Mouse (Mus musculus) kidney, postnatal 0 days (tissue): Measurements from ENCODE around the gene Celsr1. TPM values are rescaled to one million over a fixed set of nuclear protein-coding genes. Genes with fewer than 3 reads are reported as not detected.
A peak's percentile ranks its signal among the peaks of the same experiment; 100 is the strongest.

Experiments used
- ATAC-seq: fragments of 200-750 bp; cut with Nextera tagmentation; replicated peaks from 2 replicates; pipeline ENCODE4 v1.8.0; 2017; ENCODE audit warnings: low read depth, moderate number of reproducible peaks, moderate TSS enrichment, moderate library complexity; ENCODE audit not compliant: low FRiP score
- DNase-seq: peaks from one replicate; pipeline ENCODE4 v3.0.0-alpha.2; 2016; ENCODE audit warnings: low spot score
- H3K27ac ChIP-seq: fragments of 300-500 bp; sonication (generic); 2 replicates; pipeline ENCODE4 v1.5.1; 2014; ENCODE audit warnings: mild to moderate bottlenecking
- H3K27me3 ChIP-seq: fragments of 300-500 bp; sonication (generic); 2 replicates; pipeline ENCODE4 v1.6.1; 2014; ENCODE audit warnings: low read length, mixed read lengths; ENCODE audit not compliant: insufficient read depth
- H3K36me3 ChIP-seq: fragments of 300-500 bp; sonication (generic); 2 replicates; pipeline ENCODE4 v1.6.1; 2014; ENCODE audit warnings: low read length, mixed read lengths; ENCODE audit not compliant: insufficient read depth
- H3K4me1 ChIP-seq: fragments of 300-500 bp; sonication (generic); replicated peaks from 2 replicates; pipeline ENCODE4 v1.6.1; 2014; ENCODE audit warnings: antibody characterized with exemption, low read length, mixed read lengths; ENCODE audit not compliant: insufficient read depth
- H3K4me2 ChIP-seq: fragments of 300-500 bp; sonication (generic); 2 replicates; pipeline ENCODE4 v1.6.1; 2014; ENCODE audit warnings: mild to moderate bottlenecking, low read length, moderate library complexity, mixed read lengths
- H3K4me3 ChIP-seq: fragments of 300-500 bp; sonication (generic); replicated peaks from 2 replicates; pipeline ENCODE4 v1.5.1; 2014; ENCODE audit warnings: low read depth, low read length
- H3K9ac ChIP-seq: fragments of 300-500 bp; sonication (generic); 2 replicates; pipeline ENCODE4 v1.6.1; 2014; ENCODE audit warnings: low read depth, low read length
- H3K9me3 ChIP-seq: fragments of 300-500 bp; sonication (generic); replicated peaks from 2 replicates; pipeline ENCODE4 v1.6.1; 2016; ENCODE audit warnings: low read length, inconsistent platforms, mixed read lengths
- CTCF ChIP-seq: IDR thresholded peaks from 2 replicates; pipeline ENCODE4 v1.5.1; 2016; ENCODE audit warnings: antibody characterized with exemption, low read depth, mild to moderate bottlenecking, moderate library complexity
- WGBS: fragments of 180-500 bp; shearing (Covaris S2); extraction: QIAGEN DNeasy Blood & Tissue Kit; methylation state at CpG from one replicate; pipeline ENCODE4 v1.1.7; 2014; 5-methylcytosine and 5-hydroxymethylcytosine counted together
- polyA plus RNA-seq: library from polyadenylated mRNA; unstranded; fragments of >200 nt; fragmentation: Nextera tagmentation; extraction: Ambion mirVana; gene quantifications from 2 replicates; pipeline ENCODE4 v1.2.1, GENCODE M21; 2015

The Celsr1 gene
- polyA plus RNA-seq, 1 experiment from 2014 or later: 2.9 TPM

DNA sequence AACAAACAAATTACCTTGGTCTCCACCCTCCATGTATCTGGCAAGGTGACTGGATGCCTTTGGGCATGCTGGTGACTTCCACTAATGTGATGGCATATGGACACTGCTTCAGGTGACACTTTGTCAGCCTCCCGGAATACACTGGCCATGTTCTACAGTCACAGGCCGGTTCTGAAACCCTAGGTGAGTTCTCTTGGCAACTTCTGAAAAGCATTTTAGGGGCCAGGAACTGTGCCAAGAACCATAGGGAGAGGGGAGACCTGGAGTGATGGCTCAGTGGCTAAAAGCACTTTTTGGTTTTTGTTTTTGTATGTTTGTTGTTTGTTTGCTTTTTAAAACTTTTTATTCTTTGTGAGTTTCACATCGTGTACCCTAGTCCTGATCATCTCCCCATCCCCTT lies 15.9 kb upstream of the Celsr1 start:
- H3K4me3 ChIP-seq: no peak overlapping the region
- H3K27me3 ChIP-seq: no peaks in the 10 kb centered on the region
- WGBS: 81% methylated on average over 3 of the region's 3 CpGs
- ATAC-seq: no peak
- H3K9ac ChIP-seq: no peak overlapping the region
- no peak for DNase-seq
- H3K36me3 ChIP-seq: no peaks in the 10 kb centered on the region
- H3K4me2 ChIP-seq: no peak overlapping the region
- 0 out of 2 replicates have a peak, but pooled peaks cover 4% of the 10 kb centered on the region for H3K4me1 ChIP-seq
- H3K27ac ChIP-seq: no peak overlapping the region
- no peak for TF ChIP-seq CTCF
- no peaks in the 10 kb centered on the region for H3K9me3 ChIP-seq

DNA sequence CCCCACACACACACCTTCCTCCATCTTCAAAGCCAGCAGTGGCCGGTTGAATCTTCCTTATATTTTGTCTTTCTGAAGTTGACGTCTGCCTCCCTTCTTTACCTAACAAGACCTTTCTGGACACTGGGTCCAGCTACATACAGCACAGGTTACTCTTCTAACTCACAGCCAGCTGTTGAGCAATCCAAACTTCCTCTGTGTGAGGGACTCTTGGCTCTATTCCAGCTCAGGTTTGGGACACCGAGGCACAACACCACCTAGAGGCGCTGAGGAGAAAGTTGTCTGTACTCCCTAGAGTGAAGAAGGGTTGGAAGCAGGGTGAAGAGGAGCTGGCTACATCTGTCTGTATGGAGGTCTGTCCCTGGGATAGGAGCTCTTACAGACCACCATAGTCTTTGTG lies 8.8 kb upstream of the Celsr1 start:
- ATAC-seq: no peak
- H3K4me3 ChIP-seq: no peak overlapping the region
- 33% methylated on average over 4 of the region's 4 CpGs for WGBS
- H3K36me3 ChIP-seq: no peaks in the 10 kb centered on the region
- no peaks in the 10 kb centered on the region for H3K4me1 ChIP-seq
- no peaks in the 10 kb centered on the region for H3K27me3 ChIP-seq
- no peaks in the 10 kb centered on the region for H3K9me3 ChIP-seq
- peak; percentile 66 for TF ChIP-seq CTCF
- H3K27ac ChIP-seq: no peak overlapping the region
- no peak overlapping the region for H3K4me2 ChIP-seq
- H3K9ac ChIP-seq: no peak overlapping the region
- peak; percentile 64 for DNase-seq

DNA sequence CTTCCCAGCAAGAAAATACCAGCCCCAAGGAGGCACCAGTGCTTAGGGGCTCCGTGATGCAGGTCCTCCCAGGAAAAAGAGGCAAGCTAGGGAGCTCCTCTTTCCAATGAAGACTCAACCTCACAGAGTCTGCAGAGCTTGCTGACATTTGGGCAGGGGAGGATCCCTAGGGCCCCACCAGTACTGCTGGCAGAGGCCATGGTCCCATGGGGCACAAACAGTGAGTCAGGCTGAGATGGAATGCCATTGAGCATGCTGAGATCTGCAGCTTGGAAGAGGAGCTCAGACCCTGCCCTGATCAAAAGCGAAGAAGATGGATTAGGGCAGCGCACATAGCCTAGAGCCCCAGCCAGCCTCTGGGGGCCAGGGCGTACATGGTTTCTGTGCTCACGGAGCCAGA lies 7.8 kb upstream of the Celsr1 start:
- TF ChIP-seq CTCF: no peak
- Histone ChIP-seq H3K4me1 (no peaks in the 10 kb centered on the region), H3K36me3 (no peaks in the 10 kb centered on the region), H3K9me3 (no peaks in the 10 kb centered on the region), H3K9ac (no peak overlapping the region), H3K4me2 (no peak overlapping the region), H3K27ac (no peak overlapping the region), H3K27me3 (no peaks in the 10 kb centered on the region), H3K4me3 (no peak overlapping the region)
- ATAC-seq (no peak), DNase-seq (no peak)
- WGBS: 80% methylated on average over 5 of the region's 5 CpGs

DNA sequence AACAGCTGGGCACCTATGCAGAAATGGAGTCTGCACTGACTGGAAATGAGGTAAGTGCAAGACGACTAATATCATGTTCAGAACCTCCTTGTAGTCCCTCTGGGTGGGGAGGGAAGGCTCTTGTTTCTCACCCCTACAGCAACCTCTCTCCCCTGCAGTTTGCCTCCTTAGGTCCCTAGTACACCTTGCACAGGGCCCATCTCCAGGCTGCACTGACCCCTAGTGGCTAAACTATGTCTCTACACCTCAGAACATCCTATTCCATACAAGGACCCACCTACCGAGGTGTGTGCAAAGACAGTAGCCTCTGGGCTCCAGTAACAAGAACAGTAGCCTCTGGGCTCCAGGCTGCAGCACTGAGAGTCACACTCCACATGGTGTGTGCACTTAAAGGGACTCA lies 5.2 kb upstream of the Celsr1 start:
- Histone ChIP-seq H3K9me3 (no peaks in the 10 kb centered on the region), H3K4me3 (no peak overlapping the region), H3K4me2 (no peak overlapping the region), H3K36me3 (no peaks in the 10 kb centered on the region), H3K27me3 (no peaks in the 10 kb centered on the region), H3K4me1 (no peaks in the 10 kb centered on the region; the same call in 1 of the 2 replicates), H3K27ac (no peak overlapping the region), H3K9ac (no peak overlapping the region)
- WGBS: 0% methylated on average over 2 of the region's 2 CpGs
- ATAC-seq: peak; percentile 51
- peak; percentile 92 for DNase-seq
- peak; percentile 96 for TF ChIP-seq CTCF

DNA sequence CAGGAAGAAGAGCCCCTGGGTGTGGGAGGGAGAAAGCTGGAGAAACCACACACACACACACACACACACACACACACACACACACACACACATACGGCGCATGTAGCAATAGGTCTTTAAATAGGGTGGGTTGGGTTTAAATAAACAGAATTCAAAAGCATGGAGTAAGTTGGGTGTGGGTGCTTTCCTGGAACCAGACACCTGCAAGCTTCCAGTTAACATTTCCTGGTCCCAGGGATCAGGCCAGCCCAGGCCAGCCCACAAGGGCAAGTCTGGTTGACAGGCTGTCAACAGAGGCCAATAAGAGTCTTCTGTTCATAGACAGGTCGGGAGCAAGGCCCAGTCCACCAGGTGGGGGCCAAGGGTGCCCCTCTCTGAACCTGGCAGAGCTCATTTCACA lies 2.3 kb upstream of the Celsr1 start:
- TF ChIP-seq CTCF: no peak
- no peak overlapping the region for H3K27ac ChIP-seq
- no peak overlapping the region for H3K4me3 ChIP-seq
- no peaks in the 10 kb centered on the region for H3K9me3 ChIP-seq
- H3K4me1 ChIP-seq: no peaks in the 10 kb centered on the region; the same call in 1 of the 2 replicates
- no peak overlapping the region for H3K4me2 ChIP-seq
- 71% methylated on average over 3 of the region's 3 CpGs for WGBS
- ATAC-seq (no peak), DNase-seq (no peak)
- H3K27me3 ChIP-seq: no peaks in the 10 kb centered on the region
- H3K36me3 ChIP-seq: peaks cover 6% of the 10 kb centered on the region; the same call in 1 of the 2 replicates
- no peak overlapping the region for H3K9ac ChIP-seq

DNA sequence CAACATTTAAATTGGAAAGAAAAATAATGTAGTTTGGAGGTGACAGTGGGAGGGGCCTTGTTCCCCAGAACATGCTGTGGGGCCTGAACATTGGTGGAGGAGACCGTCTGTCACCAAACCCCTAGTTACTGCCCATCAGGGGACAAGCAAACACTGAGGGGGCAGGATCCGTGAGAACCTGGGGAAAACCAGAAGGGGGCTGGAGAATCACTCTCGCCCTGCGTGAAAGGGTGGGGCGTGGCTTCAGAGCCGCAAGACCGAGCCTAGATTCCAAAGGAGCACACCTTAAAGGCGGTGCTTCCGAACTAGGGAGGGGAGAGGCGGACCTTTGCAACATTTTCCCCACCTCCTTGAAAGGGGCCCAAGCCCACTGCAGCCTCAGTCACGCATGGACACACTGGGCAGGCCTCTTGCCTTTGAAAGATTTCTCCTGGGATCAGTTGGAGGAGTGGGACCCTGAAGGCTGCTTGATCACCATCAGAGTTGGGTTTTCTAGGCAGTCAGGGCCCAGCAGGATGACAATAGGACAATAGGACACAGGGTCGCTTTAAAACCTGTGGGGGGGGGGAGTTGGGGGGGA lies 1.3 kb upstream of the Celsr1 start:
- peaks cover 7% of the 10 kb centered on the region; the same call in 1 of the 2 replicates for H3K36me3 ChIP-seq
- ATAC-seq: peak; percentile 16; the same call in 1 of the 2 replicates
- H3K27ac ChIP-seq: peak overlapping the region; percentile 91
- H3K9ac ChIP-seq: no peak overlapping the region
- peak overlapping the region; percentile 89 for H3K4me2 ChIP-seq
- no peak for TF ChIP-seq CTCF
- H3K9me3 ChIP-seq: no peaks in the 10 kb centered on the region
- H3K27me3 ChIP-seq: no peaks in the 10 kb centered on the region
- WGBS: 4% methylated on average over 12 of the region's 12 CpGs
- H3K4me3 ChIP-seq: 0 out of 2 replicates have a peak overlapping the region, but pooled peaks have one; percentile 8
- DNase-seq: peak; percentile 54
- no peaks in the 10 kb centered on the region; the same call in 1 of the 2 replicates for H3K4me1 ChIP-seq
